Mouse (Mus musculus) cerebellum, postnatal 10 days (tissue): ENCODE measurements around the gene Ctse.

ENCODE experiments used
- DNase-seq, 2 experiments: peaks; one replicate each; pipeline ENCODE4 v3.0.0; 2021; ENCODE audit warnings: mixed read lengths in 2 of 2

The Ctse gene

DNA sequence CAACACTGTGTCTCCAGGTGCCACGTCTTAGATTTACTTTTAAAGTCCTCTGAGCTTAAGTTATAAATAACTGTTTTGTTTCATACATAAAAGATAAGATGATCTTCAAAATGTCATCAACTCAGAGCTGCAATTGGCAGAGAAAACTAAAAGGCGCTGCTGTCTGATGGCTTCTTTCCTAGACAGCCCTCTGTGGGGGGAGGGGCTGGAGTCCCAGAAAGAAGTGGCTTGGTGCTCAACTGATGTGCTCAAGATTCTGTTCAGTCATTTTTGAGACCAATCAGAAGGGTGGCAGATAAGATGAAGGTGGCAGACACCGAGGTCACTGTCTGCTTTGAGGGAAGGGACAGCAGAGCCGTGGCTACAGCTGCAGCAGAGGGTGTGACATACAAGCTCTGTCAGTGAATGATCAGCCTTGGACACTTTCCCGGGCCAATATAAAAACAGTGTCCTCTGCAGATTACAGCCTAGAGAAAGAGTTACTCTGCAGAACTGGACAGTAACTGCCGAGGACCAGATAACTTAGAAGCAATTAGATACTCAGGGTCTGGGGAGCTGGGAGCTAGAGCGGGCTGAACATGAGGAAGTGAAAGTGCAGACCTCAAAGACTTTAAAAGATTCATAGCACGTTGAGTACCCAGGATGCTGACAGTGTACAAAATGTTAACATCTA, 64.1 kb downstream of the Ctse start:
- DNase-seq: no peak

DNA sequence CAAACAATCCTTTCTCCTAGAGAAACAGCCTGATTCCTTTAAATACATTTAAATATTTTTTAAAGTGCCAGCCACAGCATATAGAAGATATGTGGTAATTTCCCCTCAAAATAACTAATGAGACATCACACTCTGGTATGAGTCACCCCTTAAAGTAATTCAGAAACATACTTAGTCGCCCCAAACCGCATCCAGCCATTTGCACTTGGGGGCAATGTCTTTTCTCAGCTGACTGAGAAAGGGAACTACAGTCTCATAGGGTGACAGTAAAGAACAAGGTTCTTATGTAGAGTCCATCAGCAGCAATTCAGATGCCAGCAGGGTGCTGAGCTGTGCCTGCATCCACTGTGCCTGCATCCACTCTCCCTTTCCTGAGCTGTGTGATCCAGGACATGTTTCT, 65.4 kb downstream of the Ctse start:
- no peak for DNase-seq

- DNase-seq: peak; percentile 85 to 86
These were observed 70.2 kb downstream of the Ctse start for GRCm38 (mm10) chr1:131708338-131708737.

DNA sequence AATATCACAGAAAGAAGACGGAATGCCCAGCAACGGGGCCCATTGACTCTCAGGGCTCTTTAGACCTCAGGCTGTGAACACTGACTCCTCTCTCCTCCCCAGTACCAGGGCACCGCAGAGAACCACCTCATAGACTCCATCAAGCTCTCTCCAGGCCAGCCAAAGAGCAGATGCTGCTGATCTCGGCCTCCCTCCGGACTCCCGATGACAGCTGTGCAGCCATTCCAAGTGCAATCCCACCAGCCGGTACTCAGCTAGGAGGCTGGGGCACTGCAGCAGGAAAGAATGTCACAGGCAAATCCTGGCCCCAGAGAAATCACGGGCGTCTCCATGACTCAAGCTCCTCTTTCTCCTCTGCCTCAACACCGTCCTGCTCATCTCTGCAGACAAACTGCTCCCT, 73.4 kb downstream of the Ctse start:
- DNase-seq: peak; percentile 43 to 63

DNA sequence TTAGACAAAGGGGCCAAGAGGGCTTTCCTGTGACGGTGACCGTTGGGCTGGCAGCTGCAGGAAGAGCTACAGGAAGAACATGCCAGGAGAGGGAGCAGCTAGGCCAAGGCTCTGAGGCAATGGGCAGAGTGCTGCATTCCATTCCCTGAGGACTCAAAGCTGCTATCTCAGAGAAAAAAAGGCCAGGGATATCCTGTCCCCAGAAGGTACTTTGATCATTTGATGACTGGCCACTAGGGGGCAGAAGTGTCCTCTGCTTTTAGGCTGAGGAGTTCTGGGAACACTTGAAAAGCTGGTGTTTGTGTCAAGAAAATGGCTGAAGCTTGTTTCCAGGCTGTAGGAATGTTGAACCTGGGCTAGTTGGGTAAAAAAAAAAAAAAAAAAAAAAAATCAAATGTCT, 74.3 kb downstream of the Ctse start:
- peak; percentile 96 to 98 for DNase-seq

GRCm38 (mm10) chr1:131714388-131715337, 76.6 kb downstream of the Ctse start:
- peak; percentile 46 to 52 for DNase-seq

DNA sequence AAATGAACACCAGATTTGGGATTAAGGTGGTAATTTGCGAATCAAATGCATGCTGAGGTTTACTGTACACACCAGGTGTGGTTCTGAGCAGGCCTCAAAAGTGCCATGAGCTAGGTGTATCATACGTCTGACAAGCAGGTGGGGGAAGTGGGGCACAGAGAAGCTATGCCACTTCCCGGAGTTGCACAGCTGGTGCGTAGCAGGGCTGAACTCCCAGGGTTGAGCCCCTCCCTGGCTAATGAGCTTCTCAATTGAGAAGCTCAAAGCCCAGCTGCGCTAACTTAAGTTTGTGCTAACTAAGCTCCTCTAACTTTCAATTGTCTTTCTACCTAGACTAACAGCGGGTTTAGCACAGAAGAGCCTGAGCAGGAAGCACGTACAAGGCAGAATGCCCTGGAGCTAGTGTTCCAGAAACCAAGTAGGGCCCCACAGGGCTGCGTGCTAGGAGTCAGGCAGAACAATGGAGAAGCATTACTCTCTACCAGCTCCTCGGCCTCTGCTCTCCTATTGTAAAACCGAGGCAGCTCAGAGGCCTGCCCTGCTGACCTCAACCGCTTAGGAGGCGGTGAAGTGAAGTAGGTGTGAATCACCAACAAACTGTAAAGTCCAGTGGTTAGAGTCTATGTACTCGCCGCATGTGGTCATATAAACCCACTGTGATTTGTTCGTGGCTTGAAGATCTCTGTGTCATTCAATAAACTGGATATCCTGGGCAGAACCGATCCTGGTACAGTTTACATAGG, 81.0 kb downstream of the Ctse start:
- DNase-seq: no peak

DNA sequence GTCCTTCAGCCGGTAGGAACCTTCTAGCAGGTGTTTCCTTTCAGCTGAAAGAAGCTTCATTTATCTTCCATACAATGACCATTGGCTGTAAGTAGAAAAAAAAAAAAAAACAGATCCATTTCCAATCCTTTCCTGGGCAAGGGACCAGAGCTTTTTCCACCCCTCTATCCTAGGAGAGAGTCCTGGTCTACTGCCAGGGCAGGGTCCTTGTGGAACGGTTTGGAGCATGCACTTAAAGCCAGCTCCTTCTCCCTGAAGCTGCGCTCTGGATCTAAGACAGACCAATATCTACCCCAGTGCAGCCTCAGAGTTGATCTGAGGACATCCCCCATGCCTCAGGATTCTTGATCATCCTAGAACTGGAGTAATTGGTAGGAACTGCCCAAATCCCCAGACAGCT, 83.9 kb downstream of the Ctse start:
- peak; percentile 56 to 71 for DNase-seq

GRCm38 (mm10) chr1:131723549-131723948, 85.4 kb downstream of the Ctse start:
- no peak for DNase-seq
